Mouse (Mus musculus) limb, embryonic 10.5 days (tissue): ENCODE results near the gene Apoc3. TPM values are rescaled to one million over a fixed set of nuclear protein-coding genes. Genes with fewer than 3 reads are reported as not detected.

ENCODE experiments used
- DNase-seq: peaks from one replicate; pipeline ENCODE4 v3.0.0-alpha.2; 2017; ENCODE audit warnings: low spot score
- H3K27ac ChIP-seq: fragments of 300-500 bp; sonication (generic); 2 replicates; pipeline ENCODE4 v1.5.1; 2016; ENCODE audit warnings: mild to moderate bottlenecking
- H3K27me3 ChIP-seq: fragments of 300-500 bp; sonication (generic); 2 replicates; pipeline ENCODE4 v1.6.1; 2016; ENCODE audit warnings: low read depth, mild to moderate bottlenecking; ENCODE audit not compliant: poor library complexity, severe bottlenecking
- H3K36me3 ChIP-seq: fragments of 300-500 bp; sonication (generic); 2 replicates; pipeline ENCODE4 v1.6.1; 2016; ENCODE audit warnings: mild to moderate bottlenecking, moderate library complexity
- H3K4me1 ChIP-seq: fragments of 300-500 bp; sonication (generic); 2 replicates; pipeline ENCODE4 v1.6.1; 2016
- H3K4me3 ChIP-seq: fragments of 300-500 bp; sonication (generic); 2 replicates; pipeline ENCODE4 v1.5.1; 2016; ENCODE audit warnings: mild to moderate bottlenecking, moderate library complexity
- H3K9me3 ChIP-seq: fragments of 300-500 bp; sonication (generic); replicated peaks from 2 replicates; pipeline ENCODE4 v1.6.1; 2016; ENCODE audit warnings: mild to moderate bottlenecking
- WGBS: fragments of 180-500 bp; shearing (Covaris S2); methylation state at CpG from one replicate; pipeline ENCODE4 v1.1.7; 2016; 5-methylcytosine and 5-hydroxymethylcytosine counted together
- polyA plus RNA-seq: library from polyadenylated mRNA; unstranded; fragments of >200 nt; fragmentation: Nextera tagmentation; extraction: Ambion mirVana; gene quantifications from 2 replicates; pipeline ENCODE4 v1.2.1, GENCODE M21; 2016

Apoc3 gene
- polyA plus RNA-seq, 1 experiment from 2014 or later, result not detected

GRCm38 (mm10) chr9:46227064-46227614 is 8.3 kb downstream of the Apoc3 start:
- H3K36me3 ChIP-seq, result peaks cover 10% of the 10 kb centered on the region
- H3K4me3 ChIP-seq, result no peak overlapping the region
- no peaks in the 10 kb centered on the region for H3K9me3 ChIP-seq
- H3K4me1 ChIP-seq, result peaks cover 14% of the 10 kb centered on the region
- DNase-seq, result no peak
- peaks cover 15% of the 10 kb centered on the region for H3K27me3 ChIP-seq
- H3K27ac ChIP-seq, result no peak overlapping the region
- 91% methylated on average over 3 of the region's 3 CpGs for WGBS

- Histone ChIP-seq H3K4me3 (no peak overlapping the region), H3K36me3 (peaks cover 30% of the 10 kb centered on the region), H3K4me1 (peaks cover 6% of the 10 kb centered on the region), H3K27me3 (peaks cover 7% of the 10 kb centered on the region), H3K27ac (no peak overlapping the region), H3K9me3 (no peaks in the 10 kb centered on the region)
- no peak for DNase-seq
- WGBS, result 67% methylated on average over 5 of the region's 5 CpGs
Measured at GRCm38 (mm10) chr9:46224945-46225660, 10.3 kb downstream of the Apoc3 start.

- no peaks in the 10 kb centered on the region for H3K4me1 ChIP-seq
- DNase-seq, result no peak
- WGBS, result 81% methylated on average over 3 of the region's 3 CpGs
- no peak overlapping the region for H3K4me3 ChIP-seq
- H3K27me3 ChIP-seq, result peaks cover 4% of the 10 kb centered on the region
- no peaks in the 10 kb centered on the region for H3K9me3 ChIP-seq
- peaks cover 40% of the 10 kb centered on the region for H3K36me3 ChIP-seq
- H3K27ac ChIP-seq, result no peak overlapping the region
Measured at GRCm38 (mm10) chr9:46224101-46224500, 11.3 kb downstream of the Apoc3 start.

- 90% methylated on average over 6 of the region's 6 CpGs for WGBS
- Histone ChIP-seq H3K27ac (no peak overlapping the region), H3K36me3 (peaks cover 44% of the 10 kb centered on the region), H3K27me3 (no peaks in the 10 kb centered on the region), H3K4me1 (0 out of 2 replicates have a peak, but pooled peaks cover 2% of the 10 kb centered on the region), H3K4me3 (no peak overlapping the region), H3K9me3 (no peaks in the 10 kb centered on the region)
- DNase-seq, result no peak
Measured at GRCm38 (mm10) chr9:46223090-46223489, 12.3 kb downstream of the Apoc3 start.

GRCm38 (mm10) chr9:46218176-46218575 is 17.3 kb downstream of the Apoc3 start:
- peaks cover 18% of the 10 kb centered on the region for H3K4me1 ChIP-seq
- H3K27me3 ChIP-seq, result no peaks in the 10 kb centered on the region
- DNase-seq, result no peak
- H3K9me3 ChIP-seq, result no peaks in the 10 kb centered on the region
- peaks cover 64% of the 10 kb centered on the region for H3K36me3 ChIP-seq
- WGBS, result 78% methylated on average over 9 of the region's 9 CpGs
- no peak overlapping the region for H3K27ac ChIP-seq
- no peak overlapping the region for H3K4me3 ChIP-seq

- no peaks in the 10 kb centered on the region for H3K9me3 ChIP-seq
- H3K4me3 ChIP-seq, result no peak overlapping the region
- WGBS, result 93% methylated on average over 13 of the region's 13 CpGs
- H3K4me1 ChIP-seq, result peaks cover 18% of the 10 kb centered on the region
- DNase-seq, result no peak
- no peaks in the 10 kb centered on the region for H3K27me3 ChIP-seq
- 0 out of 2 replicates have a peak overlapping the region, but pooled peaks have one; percentile 11 for H3K27ac ChIP-seq
- peaks cover 66% of the 10 kb centered on the region for H3K36me3 ChIP-seq
Measured at GRCm38 (mm10) chr9:46216744-46217470, 18.5 kb downstream of the Apoc3 start.

GRCm38 (mm10) chr9:46215338-46216322 is 19.8 kb downstream of the Apoc3 start:
- no peak overlapping the region for H3K27ac ChIP-seq
- 83% methylated on average over 11 of the region's 11 CpGs for WGBS
- no peaks in the 10 kb centered on the region for H3K27me3 ChIP-seq
- no peaks in the 10 kb centered on the region for H3K9me3 ChIP-seq
- H3K36me3 ChIP-seq, result peaks cover 65% of the 10 kb centered on the region
- peaks cover 18% of the 10 kb centered on the region for H3K4me1 ChIP-seq
- H3K4me3 ChIP-seq, result no peak overlapping the region
- no peak for DNase-seq

- Histone ChIP-seq H3K9me3 (no peaks in the 10 kb centered on the region), H3K27me3 (no peaks in the 10 kb centered on the region), H3K36me3 (peaks cover 65% of the 10 kb centered on the region), H3K4me1 (peaks cover 18% of the 10 kb centered on the region), H3K4me3 (no peak overlapping the region), H3K27ac (no peak overlapping the region)
- DNase-seq, result no peak
- WGBS, result 96% methylated on average over 10 of the region's 10 CpGs
Measured at GRCm38 (mm10) chr9:46214946-46215337, 20.5 kb downstream of the Apoc3 start.

GRCm38 (mm10) chr9:46214276-46214675 is 21.2 kb downstream of the Apoc3 start:
- H3K4me3 ChIP-seq, result no peak overlapping the region
- peaks cover 65% of the 10 kb centered on the region for H3K36me3 ChIP-seq
- no peak for DNase-seq
- peaks cover 18% of the 10 kb centered on the region for H3K4me1 ChIP-seq
- no peaks in the 10 kb centered on the region for H3K27me3 ChIP-seq
- no peaks in the 10 kb centered on the region for H3K9me3 ChIP-seq
- H3K27ac ChIP-seq, result no peak overlapping the region
- WGBS, result 93% methylated on average over 4 of the region's 4 CpGs

GRCm38 (mm10) chr9:46210473-46210872 is 25.0 kb downstream of the Apoc3 start:
- no peak overlapping the region for H3K27ac ChIP-seq
- DNase-seq, result no peak
- peaks cover 94% of the 10 kb centered on the region for H3K36me3 ChIP-seq
- peaks cover 29% of the 10 kb centered on the region for H3K4me1 ChIP-seq
- no peaks in the 10 kb centered on the region for H3K27me3 ChIP-seq
- H3K4me3 ChIP-seq, result no peak overlapping the region
- 91% methylated on average over 12 of the region's 12 CpGs for WGBS
- H3K9me3 ChIP-seq, result no peaks in the 10 kb centered on the region

- WGBS, result 86% methylated on average over 13 of the region's 13 CpGs
- Histone ChIP-seq H3K36me3 (peaks cover 92% of the 10 kb centered on the region), H3K4me3 (no peak overlapping the region), H3K4me1 (peaks cover 25% of the 10 kb centered on the region), H3K27ac (peak overlapping the region; percentile 66), H3K9me3 (no peaks in the 10 kb centered on the region), H3K27me3 (no peaks in the 10 kb centered on the region)
- DNase-seq, result peak; percentile 42
Measured at GRCm38 (mm10) chr9:46208401-46208974, 26.9 kb downstream of the Apoc3 start.

- H3K9me3 ChIP-seq, result no peaks in the 10 kb centered on the region
- no peak for DNase-seq
- H3K4me1 ChIP-seq, result peaks cover 25% of the 10 kb centered on the region
- WGBS, result 84% methylated on average over 6 of the region's 6 CpGs
- peak overlapping the region; percentile 63; the same call in 1 of the 2 replicates for H3K27ac ChIP-seq
- peaks cover 89% of the 10 kb centered on the region for H3K36me3 ChIP-seq
- no peak overlapping the region for H3K4me3 ChIP-seq
- no peaks in the 10 kb centered on the region for H3K27me3 ChIP-seq
Measured at GRCm38 (mm10) chr9:46207501-46207869, 28.0 kb downstream of the Apoc3 start.
